Mouse (Mus musculus): Measurements from ENCODE around the gene Vmn2r57. TPM values are rescaled to one million over a fixed set of nuclear protein-coding genes. Genes with fewer than 3 reads are reported as not detected.

Gene Vmn2r57
- polyA plus RNA-seq (2017; shearing (Covaris generic)), result not detected

DNA sequence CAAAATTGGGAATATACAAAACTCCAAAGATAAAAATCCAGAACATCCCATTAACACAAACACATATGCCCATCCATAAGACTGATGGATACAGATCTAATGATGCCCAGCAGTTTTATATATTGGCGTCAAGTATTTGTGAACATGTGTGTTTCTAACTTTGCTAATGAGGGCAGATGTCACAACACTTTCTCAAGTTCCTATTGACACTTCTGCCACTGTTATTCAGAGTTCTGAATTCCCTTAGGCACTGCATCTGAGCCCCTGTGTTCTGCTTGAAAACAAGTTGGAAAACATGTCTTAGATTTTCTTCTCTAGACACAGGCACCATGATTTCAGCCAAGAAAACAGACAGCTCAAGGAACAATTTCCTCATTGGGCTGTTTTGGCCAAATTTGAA is at the start of gene Vmn2r57:
Gene Vmn2r57, minus strand, starts transcription at position 101 of the 400 bp plus-strand sequence.

DNA sequence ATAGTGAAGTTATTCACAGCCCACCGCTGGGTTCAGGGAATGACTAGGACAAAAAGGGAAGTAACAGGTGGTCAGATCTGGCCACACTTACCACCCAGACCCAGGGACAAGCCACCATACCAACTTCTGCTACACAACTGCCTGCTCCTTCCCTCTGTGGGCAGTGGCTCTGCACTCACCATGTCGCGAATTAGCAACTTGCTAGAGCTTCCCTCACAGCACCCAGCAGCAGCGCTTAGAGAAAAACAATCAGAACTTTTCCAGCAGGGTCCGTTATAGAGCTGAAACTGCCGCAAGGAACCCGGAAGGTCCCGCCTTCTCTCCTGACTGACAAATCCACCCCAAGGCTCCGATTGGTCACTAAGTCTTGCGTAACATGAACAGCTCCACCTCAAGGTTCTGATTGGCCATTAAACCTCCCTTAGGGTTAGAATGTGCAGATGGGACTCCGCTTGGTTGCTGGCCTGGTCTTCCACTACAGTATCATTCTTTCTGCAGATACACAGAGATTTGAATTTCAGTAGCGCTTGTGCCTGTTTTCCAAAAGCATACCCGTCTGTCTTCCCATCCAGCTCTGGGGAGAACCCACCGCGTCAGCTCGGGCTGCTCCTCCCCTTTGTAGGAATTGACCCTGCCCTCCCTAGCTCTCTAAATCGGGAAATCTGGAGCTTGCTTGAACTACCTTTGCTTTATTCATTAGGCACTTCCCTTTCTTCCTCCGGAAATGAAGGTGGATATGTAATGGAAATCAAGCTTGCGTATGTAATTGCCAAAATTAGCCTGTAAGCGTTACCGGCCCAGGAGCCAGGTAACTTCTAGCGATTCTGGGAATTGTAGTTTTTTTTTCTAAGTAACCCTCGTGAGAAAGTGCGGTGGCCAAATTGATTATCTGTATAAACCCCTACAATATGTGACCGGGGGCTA is 55.2 kb downstream of the Vmn2r57 start, which contains the start of gene AI987944:
Gene AI987944, minus strand, starts transcription at position 332 of the 924 bp plus-strand sequence.

Other genes starting within 250 kb of the Vmn2r57 start
- gene AI987944, start 55.3 kb downstream of the Vmn2r57 start, polyA plus RNA-seq (2017; shearing (Covaris generic)), result 20.1 TPM
- gene Gm20449, start 50.7 kb upstream of the Vmn2r57 start, polyA plus RNA-seq (2017; shearing (Covaris generic)), result not detected
- 4.4 TPM for gene AW146154, start 51.2 kb upstream of the Vmn2r57 start, polyA plus RNA-seq (2017; shearing (Covaris generic))
- gene Gm6871, start 125.0 kb upstream of the Vmn2r57 start, polyA plus RNA-seq (2017; shearing (Covaris generic)), result not detected
- 13.4 TPM for gene 2610021A01Rik, start 150.5 kb upstream of the Vmn2r57 start, polyA plus RNA-seq (2017; shearing (Covaris generic))
- 10.8 TPM for gene Zfp788, start 184.5 kb upstream of the Vmn2r57 start, polyA plus RNA-seq (2017; shearing (Covaris generic))